Mouse (Mus musculus) C2C12 (cell line): ENCODE data around the gene Inmt. TPM values are rescaled to one million over a fixed set of nuclear protein-coding genes. Genes with fewer than 3 reads are reported as not detected.
A peak's percentile ranks its signal among the peaks of the same experiment; 100 is the strongest.

Experiments
- H3K27me3 ChIP-seq: one replicate; pipeline ENCODE4 v1.6.1; 2011; ENCODE audit not compliant: control insufficient read depth, insufficient read depth, insufficient read length
- H3K36me3 ChIP-seq: one replicate; pipeline ENCODE4 v1.6.1; 2011; ENCODE audit not compliant: control insufficient read depth, insufficient read depth
- H3K4me3 ChIP-seq: one replicate; pipeline ENCODE4 v1.5.1; 2011; ENCODE audit warnings: mild to moderate bottlenecking, control low read depth; ENCODE audit not compliant: poor library complexity, insufficient read depth, severe bottlenecking
- H3K79me2 ChIP-seq: one replicate; pipeline ENCODE4 v1.6.1; 2011; ENCODE audit not compliant: control insufficient read depth, insufficient read depth
- H3K79me3 ChIP-seq: one replicate; pipeline ENCODE4 v1.6.1; 2011; ENCODE audit warnings: low read depth, control low read depth
- H3ac ChIP-seq: one replicate; pipeline ENCODE3; 2011; ENCODE audit warnings: low read depth; ENCODE audit not compliant: control insufficient read depth, insufficient read length
- CEBPB ChIP-seq: IDR thresholded peaks from one replicate; pipeline ENCODE4 v1.6.1; 2011; ENCODE audit warnings: low read depth, mild to moderate bottlenecking, control low read depth, moderate library complexity
- CTCF ChIP-seq: IDR thresholded peaks from one replicate; pipeline ENCODE4 v1.5.1; 2011; ENCODE audit not compliant: control insufficient read depth, insufficient read depth, insufficient read length
- FOSL1 ChIP-seq: IDR thresholded peaks from one replicate; pipeline ENCODE4 v1.8.0; 2011; ENCODE audit warnings: mild to moderate bottlenecking, low read length; ENCODE audit not compliant: poor library complexity, insufficient read depth, severe bottlenecking
- MAX ChIP-seq: IDR thresholded peaks from one replicate; pipeline ENCODE4 v1.6.1; 2011; ENCODE audit warnings: mild to moderate bottlenecking, control low read depth
- MYOD1 ChIP-seq: IDR thresholded peaks from one replicate; pipeline ENCODE4 v1.6.1; 2011; ENCODE audit warnings: low read depth; ENCODE audit not compliant: control insufficient read depth, insufficient read length
- MYOG ChIP-seq: IDR thresholded peaks from one replicate; pipeline ENCODE4 v1.6.1; 2011; ENCODE audit not compliant: control insufficient read depth, insufficient read length; ENCODE audit errors: extremely low read depth
- USF1 ChIP-seq: IDR thresholded peaks from one replicate; pipeline ENCODE4 v1.6.1; 2011; ENCODE audit warnings: low read depth, mild to moderate bottlenecking, control low read depth, moderate library complexity
- polyA plus RNA-seq: library from polyadenylated mRNA; unstranded; fragments of >200 nt; fragmentation: generic; extraction: Trizol; gene quantifications from one replicate; pipeline ENCODE4 v1.2.1, GENCODE M21; 2012; ENCODE audit warnings: missing spikeins

The Inmt gene
- polyA plus RNA-seq, 1 experiment: not detected

DNA sequence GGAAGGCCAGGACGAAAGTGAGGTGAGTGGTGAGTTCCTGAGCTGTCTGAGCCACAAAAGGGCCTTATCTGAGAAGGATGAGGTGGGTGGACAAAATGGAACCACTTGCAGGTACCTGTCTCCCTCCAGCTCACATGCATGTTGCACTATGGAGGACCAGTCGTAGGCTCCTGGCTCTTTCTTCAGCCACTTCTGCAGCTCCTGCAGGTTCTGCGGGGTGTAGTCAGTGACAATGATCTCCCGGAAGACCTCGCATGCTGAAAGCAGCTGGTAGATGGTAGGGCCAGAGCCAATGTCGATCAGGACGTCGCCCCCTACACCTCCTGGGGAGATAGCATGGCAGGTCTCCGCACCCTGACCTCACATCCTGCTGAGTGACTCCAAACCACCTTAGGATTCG, 1.7 kb downstream of the Inmt start:
- H3K79me2 ChIP-seq: no peaks in the 10 kb centered on the region
- no peak overlapping the region for H3ac ChIP-seq
- no peaks in the 10 kb centered on the region for H3K36me3 ChIP-seq
- H3K79me3 ChIP-seq: no peaks in the 10 kb centered on the region
- H3K4me3 ChIP-seq: no peak overlapping the region
- H3K27me3 ChIP-seq: peaks cover 14% of the 10 kb centered on the region
- TF ChIP-seq MYOD1 (no peak), MAX (no peak), MYOG (no peak), USF1 (no peak)

DNA sequence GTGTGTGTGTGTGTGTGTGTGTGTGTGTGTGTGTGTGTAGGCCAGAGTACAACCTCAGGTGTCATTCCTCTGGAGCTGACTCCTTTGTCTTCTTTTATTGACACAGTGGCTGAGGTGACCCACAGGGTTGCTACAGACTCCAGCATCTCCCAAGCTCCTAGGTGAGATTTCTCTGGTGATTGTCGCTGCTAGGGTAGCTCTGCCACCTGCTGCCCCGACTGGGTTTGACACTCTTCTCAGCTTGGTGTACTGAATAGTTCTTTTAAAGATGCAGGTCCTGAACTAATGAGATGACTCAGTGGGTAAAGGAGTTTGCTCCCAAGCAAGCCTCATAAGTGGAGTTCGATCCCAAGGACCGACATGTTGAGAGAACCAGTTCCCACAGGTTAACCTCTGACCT, 3.2 kb downstream of the Inmt start:
- Histone ChIP-seq H3K4me3 (no peak overlapping the region), H3K79me2 (no peaks in the 10 kb centered on the region), H3K27me3 (peaks cover 14% of the 10 kb centered on the region), H3ac (no peak overlapping the region), H3K36me3 (no peaks in the 10 kb centered on the region), H3K79me3 (no peaks in the 10 kb centered on the region)
- no peak for TF ChIP-seq MAX
- TF ChIP-seq FOSL1: no peak
- no peak for TF ChIP-seq MYOD1
- no peak for TF ChIP-seq CTCF
- TF ChIP-seq CEBPB: no peak
- no peak for TF ChIP-seq USF1
- no peak for TF ChIP-seq MYOG

DNA sequence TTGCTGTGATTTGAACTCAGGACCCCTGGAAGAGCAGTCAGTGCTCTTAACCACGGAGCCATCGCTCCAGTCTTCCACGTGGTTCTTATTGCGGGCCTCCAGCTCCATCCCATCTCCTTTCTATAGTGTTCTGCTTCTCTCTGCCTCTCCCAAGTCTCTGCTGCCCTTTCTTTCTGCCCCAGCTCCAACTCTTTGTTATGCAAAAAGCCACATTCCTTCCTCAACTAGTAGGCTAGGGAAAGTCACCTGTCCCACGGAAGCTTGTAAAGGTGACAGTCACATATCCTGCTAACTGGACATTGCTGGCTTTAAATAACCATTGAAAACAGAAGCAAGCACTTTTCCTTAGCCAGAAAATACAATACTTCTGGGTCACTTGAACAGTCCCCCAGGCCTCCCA, 5.0 kb downstream of the Inmt start:
- Histone ChIP-seq H3K79me2 (no peaks in the 10 kb centered on the region), H3K4me3 (no peak overlapping the region), H3K79me3 (no peaks in the 10 kb centered on the region), H3ac (no peak overlapping the region), H3K27me3 (peaks cover 16% of the 10 kb centered on the region), H3K36me3 (no peaks in the 10 kb centered on the region)
- TF ChIP-seq CTCF (no peak), CEBPB (no peak), USF1 (no peak), MAX (no peak), FOSL1 (no peak), MYOG (no peak), MYOD1 (no peak)

DNA sequence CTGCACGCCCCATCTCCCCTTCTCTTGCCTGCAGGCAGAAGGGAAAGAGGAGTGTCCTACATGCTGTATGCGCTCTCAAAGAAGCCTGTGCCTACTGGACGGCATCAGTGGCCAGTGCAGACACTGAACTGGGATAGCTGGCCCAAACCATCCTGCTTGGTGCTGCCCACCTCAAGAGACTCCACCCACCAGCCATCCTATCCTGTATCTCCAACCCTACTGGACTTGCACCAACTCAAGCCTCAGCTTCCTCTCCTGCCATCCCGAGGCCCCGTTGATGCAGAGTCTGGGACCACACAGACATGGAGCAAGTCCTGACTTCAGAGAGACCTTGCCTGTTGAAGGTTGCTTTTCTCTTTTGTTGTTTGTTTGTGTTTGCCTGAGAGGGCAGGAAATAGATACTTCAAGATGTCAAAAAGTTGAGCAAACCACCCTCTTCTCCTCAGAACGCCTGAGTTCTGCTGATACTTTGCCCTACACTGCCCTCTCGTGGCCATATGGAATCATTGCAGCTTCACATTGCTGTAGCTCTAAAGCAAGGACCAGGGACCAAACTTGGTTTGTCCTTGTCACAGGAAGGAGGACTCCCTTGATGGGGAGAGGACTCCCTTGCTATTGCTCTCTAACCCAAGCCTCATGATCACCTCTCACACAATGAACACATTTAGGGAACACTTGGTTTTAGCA, 7.9 kb downstream of the Inmt start:
- peaks cover 8% of the 10 kb centered on the region for H3K27me3 ChIP-seq
- H3K79me2 ChIP-seq: no peaks in the 10 kb centered on the region
- no peak overlapping the region for H3K4me3 ChIP-seq
- H3K79me3 ChIP-seq: no peaks in the 10 kb centered on the region
- no peak overlapping the region for H3ac ChIP-seq
- peak; percentile 68 for TF ChIP-seq CTCF
- no peak for TF ChIP-seq MYOD1
- no peaks in the 10 kb centered on the region for H3K36me3 ChIP-seq

GRCm38 (mm10) chr6:55163046-55163584, 11.7 kb downstream of the Inmt start:
- Histone ChIP-seq H3ac (no peak overlapping the region), H3K36me3 (no peaks in the 10 kb centered on the region), H3K4me3 (no peak overlapping the region), H3K27me3 (peaks cover 4% of the 10 kb centered on the region), H3K79me3 (no peaks in the 10 kb centered on the region), H3K79me2 (no peaks in the 10 kb centered on the region)
- no peak for TF ChIP-seq MAX
- no peak for TF ChIP-seq CEBPB
- no peak for TF ChIP-seq CTCF
- TF ChIP-seq MYOG: no peak
- no peak for TF ChIP-seq FOSL1
- TF ChIP-seq USF1: no peak
- no peak for TF ChIP-seq MYOD1

- H3K36me3 ChIP-seq: no peaks in the 10 kb centered on the region
- no peak overlapping the region for H3K4me3 ChIP-seq
- H3ac ChIP-seq: no peak overlapping the region
- TF ChIP-seq MAX (no peak), USF1 (no peak), FOSL1 (no peak)
- H3K79me2 ChIP-seq: no peaks in the 10 kb centered on the region
- H3K27me3 ChIP-seq: peaks cover 7% of the 10 kb centered on the region
- H3K79me3 ChIP-seq: no peaks in the 10 kb centered on the region
Measured at GRCm38 (mm10) chr6:55161311-55161761, 13.5 kb downstream of the Inmt start.
